Mouse (Mus musculus): ENCODE data around the gene Dhrs9.

GRCm38 (mm10) chr2:69424829-69425228 lies 44.6 kb downstream of the Dhrs9 start:
- TF ChIP-seq CTCF (IDR thresholded peaks at IDR 0.05; ENCODE audit: extremely low read depth, insufficient read depth, insufficient read length, insufficient replicate concordance) = no peak
- TF ChIP-seq POLR2A (IDR thresholded peaks at IDR 0.05; ENCODE audit: low read depth, low read length) = no peak
